Mouse (Mus musculus) mouse embryonic stem cell (cell line): ENCODE measurements around the gene Kif16b.

Experiments
- in situ Hi-C, 2 experiments: fragments of 300-500 bp; cut with MboI; formaldehyde crosslinking; loops; 1 replicate in 1 of 2; 3 replicates in 1 of 2; pipeline ENCODE4 v1.14.3; 2019 to 2020; ENCODE audit warnings: low sequenced_read_pairs in 2 of 2, low pct_unique_long_range_greater_than_20kb in 1 of 2, mixed read lengths in 1 of 2; ENCODE audit not compliant: unreplicated experiment in 1 of 2

Gene Kif16b

GRCm38 (mm10) chr2:142879257-142879818, 22.0 kb downstream of the Kif16b start:
- in situ Hi-C loops: no loop called here

- in situ Hi-C loops: no loop called here
Measured at GRCm38 (mm10) chr2:142876636-142877035, 24.7 kb downstream of the Kif16b start.

DNA sequence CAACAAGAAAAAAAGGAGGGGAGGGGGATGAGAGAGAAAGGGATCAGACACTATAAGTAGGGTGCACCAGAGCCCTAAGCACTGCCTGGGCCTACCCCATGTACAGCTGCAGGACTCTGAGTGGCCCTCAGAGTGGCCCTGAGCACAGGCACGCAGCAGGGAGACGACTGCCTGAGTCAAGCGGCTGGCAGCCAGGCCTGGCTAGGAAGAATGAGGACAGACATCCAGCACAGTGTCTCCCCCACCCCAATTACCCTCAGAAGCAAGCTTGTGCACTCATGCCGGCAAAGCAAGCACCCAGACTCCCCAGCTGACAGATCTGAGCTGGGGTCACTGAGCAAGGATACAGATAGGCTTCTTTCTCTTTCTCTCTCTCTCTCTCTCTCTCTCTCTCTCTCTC, 25.4 kb downstream of the Kif16b start:
- in situ Hi-C loops: no loop called here

DNA sequence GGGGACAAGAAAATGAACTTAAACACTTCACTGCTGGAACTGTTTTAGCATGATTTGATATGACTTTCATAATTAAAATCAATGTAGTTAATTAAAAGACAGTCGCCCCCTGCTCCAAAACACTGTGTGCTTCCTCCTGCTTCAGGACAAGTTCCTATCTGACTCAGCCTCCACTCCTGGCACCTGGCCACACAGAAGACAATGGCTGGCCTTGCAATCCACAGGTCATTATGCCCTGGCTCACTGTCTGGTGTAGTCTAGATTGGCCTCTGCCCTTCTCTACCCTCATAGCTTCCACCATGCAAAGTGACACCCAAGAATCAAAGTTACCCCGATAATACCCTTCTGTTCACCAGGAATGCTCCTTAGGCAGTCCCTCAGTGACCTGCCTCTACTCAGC, 26.8 kb downstream of the Kif16b start:
- in situ Hi-C loops: loop anchor here in 1 of 2 experiments (25.0 kb wide), 1 partner anchor 213 kb away; the partner anchor contains the start of gene Otor

DNA sequence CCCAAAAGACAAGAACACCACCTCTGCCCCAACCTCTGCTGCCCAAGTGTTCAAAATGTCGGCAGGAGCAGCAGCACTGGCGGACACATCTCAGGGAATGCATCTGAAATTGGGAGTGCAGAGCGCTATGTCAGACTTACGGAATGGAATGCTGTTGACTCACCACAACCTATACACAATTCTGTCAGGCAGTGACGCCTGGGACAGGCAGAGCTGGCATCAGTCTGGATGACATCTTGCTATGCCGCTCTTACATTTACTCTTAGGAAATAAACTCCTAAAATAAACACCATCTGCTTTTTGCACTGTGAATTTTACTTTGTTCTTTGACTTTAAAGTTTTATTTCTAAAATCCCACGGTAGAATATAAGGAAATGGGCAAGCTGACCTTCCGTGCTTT, 31.3 kb downstream of the Kif16b start:
- in situ Hi-C loops: loop anchor here in 1 of 2 experiments (25.0 kb wide), 1 partner anchor 217 kb away; the partner anchor contains the start of gene Otor

- in situ Hi-C loops: loop anchor here in 1 of 2 experiments (25.0 kb wide), 1 partner anchor 220 kb away; the partner anchor contains the start of gene Otor
Measured at GRCm38 (mm10) chr2:142867481-142867880, 33.9 kb downstream of the Kif16b start.

DNA sequence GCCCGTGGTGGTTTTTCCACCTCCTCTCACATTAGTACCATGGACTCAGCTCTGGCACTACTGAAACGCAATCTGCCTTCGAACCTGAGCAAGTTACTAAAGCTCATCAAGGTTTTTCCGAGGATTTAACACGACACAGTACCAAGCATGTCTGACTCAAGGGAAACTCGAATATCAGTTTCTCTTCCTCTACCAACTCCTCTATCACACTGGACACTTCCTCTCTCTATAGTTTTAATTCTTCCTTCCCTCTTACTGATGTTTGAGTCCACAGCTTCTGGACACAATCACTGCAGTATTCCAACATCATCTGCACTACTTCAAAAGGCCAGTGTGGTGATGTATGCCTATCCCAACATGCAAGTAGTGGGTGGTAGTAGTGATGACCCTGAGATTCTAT, 40.3 kb downstream of the Kif16b start:
- in situ Hi-C loops: loop anchor here in 1 of 2 experiments (25.0 kb wide), 1 partner anchor 226 kb away; the partner anchor contains the start of gene Otor

DNA sequence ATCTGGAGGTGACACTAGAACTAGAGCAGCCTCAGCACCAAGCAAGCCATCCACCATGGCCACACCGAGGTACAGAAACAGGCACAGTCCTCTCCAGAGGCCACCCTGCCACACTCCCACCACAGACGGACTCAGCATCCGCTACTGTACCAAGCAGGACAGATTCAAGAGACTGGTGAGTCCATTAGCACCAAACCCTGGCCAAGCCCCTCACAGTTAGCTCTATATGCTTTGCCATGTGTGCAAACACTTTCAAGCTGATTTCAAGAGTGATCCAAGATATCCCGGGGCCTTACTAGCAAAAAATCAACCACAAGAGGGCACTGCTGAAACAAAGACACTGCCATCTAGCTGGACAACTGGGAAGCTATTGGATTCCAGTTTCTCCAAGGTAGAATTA, 41.9 kb downstream of the Kif16b start:
- in situ Hi-C loops: loop anchor here in 1 of 2 experiments (25.0 kb wide), 1 partner anchor 228 kb away; the partner anchor contains the start of gene Otor

GRCm38 (mm10) chr2:142838775-142839174, 62.6 kb downstream of the Kif16b start:
- in situ Hi-C loops: no loop called here

DNA sequence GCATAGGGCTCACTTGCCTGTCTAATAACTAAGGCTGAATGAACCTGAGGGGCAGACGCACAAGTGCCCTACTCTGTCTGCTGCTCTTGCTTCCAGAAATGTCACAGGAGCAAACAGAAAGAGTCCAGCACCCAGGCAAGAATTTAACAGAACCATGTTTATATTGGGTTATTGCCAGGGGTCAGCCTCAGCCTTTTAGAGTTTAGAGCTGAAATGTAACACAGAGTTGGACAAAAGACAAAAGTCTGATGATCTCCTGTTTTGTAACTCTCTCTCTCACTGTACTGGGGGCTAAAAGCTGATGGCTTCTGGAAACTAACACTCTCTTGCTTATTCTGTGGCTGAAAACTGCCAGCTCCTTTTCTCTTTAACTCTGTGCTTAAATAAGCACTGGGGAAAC, 63.2 kb downstream of the Kif16b start:
- in situ Hi-C loops: no loop called here

DNA sequence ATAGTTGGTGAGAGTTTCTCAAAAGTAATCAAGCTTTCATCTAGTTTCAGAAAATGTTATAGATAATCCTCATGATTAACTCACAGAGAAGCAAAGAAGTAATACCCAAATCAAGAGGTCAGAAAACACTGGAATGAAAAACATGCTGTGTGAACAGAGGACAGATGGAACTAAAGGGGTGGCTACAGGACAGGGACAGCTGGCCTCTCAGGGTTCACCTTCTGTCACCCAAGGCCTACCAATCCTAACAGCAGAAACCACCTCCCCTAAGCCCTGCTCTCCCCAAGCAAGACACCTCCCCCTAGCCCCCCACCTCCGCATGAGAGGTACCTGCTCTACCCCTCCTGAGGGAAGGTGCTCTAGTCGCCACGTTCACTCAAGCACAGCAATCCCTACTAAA, 66.6 kb downstream of the Kif16b start:
- in situ Hi-C loops: no loop called here

DNA sequence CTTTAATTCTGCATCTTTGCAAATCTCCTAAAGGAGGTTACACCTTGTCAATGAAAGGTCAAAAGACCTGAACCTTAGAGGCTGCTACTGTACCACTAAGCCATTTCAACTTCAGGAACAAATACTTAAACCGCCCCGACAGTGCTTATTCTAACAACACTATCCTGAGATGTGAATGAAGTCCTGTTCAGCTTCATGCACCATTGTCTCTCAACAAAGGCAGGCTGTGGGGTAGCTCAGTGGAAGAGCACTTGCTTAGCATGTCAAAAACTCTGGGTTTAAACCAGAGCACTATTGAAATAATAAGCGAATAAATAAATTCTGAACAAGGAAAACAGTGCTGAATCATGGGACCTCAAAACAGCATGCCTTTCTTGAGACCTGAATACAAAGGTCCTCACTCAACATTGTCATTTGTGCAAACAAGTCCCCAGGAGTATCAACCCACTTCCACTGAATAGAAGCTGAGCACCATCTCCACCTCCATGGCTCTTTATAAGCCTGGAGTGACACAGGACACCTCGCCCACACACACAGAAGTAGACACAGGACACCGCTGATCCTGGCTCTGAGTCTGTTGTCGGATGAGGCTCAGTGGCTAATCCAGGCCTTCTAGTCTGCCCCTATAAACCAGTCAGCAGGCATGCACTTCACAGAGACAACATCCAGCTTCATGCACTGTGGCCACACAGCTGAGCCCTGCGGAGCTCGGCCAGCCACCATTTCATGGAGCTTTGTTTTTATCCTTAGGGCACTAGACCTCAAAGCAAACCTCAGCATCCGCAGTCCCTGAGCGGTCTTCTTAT, 68.5 kb downstream of the Kif16b start:
- in situ Hi-C loops: no loop called here

GRCm38 (mm10) chr2:142813033-142813432, 88.3 kb downstream of the Kif16b start:
- in situ Hi-C loops: no loop called here

DNA sequence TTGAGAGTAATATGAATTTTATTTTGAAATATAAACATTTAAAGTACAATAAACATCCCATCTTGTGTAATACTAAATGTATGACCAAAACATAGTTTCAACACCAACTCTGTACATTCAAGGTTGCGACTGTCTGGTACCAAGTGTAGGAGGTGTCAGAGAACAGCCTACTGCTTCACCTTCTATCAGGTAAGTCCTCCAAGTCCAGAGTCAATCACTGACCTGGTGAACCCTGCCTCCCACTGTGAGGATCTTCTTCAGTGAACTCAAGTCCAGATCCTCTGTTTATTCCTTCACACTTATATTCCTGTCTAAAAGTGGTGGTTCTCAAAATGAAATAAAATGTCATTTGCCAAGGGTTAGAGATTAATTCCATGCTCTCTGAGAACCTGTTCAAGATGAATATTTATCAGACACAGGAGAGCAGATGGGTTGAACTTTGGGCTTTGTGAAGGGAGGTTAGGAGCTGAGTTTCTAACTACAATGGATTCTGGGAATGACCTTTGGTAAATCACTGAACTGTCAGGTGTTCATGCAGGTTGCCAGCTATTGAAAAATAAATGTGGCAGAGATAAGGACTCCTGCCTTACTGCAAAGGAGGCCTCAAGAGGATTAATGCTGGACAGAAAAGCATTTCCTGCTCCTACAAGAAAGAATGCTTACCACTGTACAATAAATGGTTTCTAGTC, 97.4 kb downstream of the Kif16b start:
- in situ Hi-C loops: no loop called here

- in situ Hi-C loops: no loop called here
Measured at GRCm38 (mm10) chr2:142797310-142797709, 104.0 kb downstream of the Kif16b start.

GRCm38 (mm10) chr2:142775358-142775757, 126.0 kb downstream of the Kif16b start:
- in situ Hi-C loops: no loop called here

DNA sequence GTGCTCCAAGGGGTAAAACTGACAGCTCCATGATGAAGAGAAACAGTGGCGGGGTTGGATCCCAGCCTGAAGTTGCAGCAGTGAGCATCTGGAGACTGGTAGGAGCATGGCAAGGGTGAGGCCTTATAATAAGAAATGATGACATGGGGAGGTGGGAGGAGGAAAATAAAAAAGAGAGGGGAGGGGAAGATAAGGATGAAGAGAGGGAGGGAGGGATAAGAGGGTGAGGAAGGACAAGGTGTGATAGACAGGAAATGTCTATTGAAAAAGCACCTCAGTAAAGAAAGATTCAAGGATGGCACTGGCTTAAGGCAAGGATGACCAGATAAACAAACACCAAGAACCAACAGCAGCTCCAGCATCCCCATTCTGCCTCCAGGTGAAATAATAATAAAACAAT, 126.6 kb downstream of the Kif16b start:
- in situ Hi-C loops: no loop called here

GRCm38 (mm10) chr2:142769647-142770121, 131.6 kb downstream of the Kif16b start:
- in situ Hi-C loops: no loop called here

DNA sequence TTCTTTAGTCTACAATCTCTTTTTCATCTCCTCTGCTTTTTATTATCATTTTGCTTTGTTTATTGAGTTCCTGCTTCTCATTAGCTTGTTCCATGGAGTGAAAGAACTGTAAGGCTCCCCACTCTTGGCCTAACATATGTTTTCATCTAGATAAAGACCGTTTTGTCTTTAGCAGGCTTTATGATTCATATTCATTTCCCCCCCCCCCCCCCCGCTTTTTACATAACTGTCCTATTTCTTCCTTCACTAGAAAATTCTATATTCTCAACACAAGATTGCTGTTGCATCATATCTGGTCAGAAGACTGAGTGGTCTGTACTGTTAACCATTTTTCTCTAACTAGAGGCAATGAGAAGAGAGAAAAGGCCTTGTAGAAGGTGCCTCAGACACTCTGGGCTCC, 137.1 kb downstream of the Kif16b start:
- in situ Hi-C loops: no loop called here
